Mouse (Mus musculus) heart, postnatal 0 days (tissue): ENCODE measurements around the gene Nqo1.

Experiments used
- CTCF ChIP-seq: IDR thresholded peaks from 2 replicates; pipeline ENCODE4 v1.5.1; 2016; ENCODE audit warnings: antibody characterized with exemption, control low read depth, low read depth
- EP300 ChIP-seq: IDR thresholded peaks from 2 replicates; pipeline ENCODE4 v1.6.1; 2016; ENCODE audit warnings: antibody characterized with exemption, low read depth

DNA sequence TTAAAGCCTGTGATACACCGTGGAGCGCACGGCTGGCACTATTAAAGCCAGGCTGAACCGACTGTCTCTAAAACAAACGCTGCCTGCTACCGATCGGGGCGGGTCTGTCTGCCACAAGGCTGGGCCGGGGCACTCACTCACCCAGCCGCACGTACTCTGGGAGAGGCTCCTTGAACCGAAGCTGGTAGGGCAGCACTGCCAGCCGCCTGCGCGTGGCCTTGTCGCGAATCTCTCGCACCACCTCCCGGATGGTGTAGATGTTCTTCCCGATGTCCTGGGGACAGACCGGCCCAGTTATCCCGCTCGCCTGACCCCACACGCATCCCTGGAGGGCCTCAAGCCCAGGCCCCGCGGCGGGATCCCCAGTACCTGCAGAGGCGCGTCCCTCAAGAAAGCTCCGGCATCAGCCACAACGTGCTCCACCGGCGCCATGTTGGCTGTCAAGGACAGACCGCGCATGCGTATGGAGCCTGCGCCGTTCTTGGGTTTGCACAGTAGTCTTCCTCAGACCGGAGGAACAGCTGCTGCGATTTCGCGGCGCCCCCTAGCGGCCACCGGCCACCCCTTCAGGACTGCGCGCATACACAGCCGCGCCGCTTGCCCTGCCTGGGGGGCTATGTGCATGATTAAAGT lies 21.7 kb upstream of the Nqo1 start, which contains the start of gene Nob1:
- TF ChIP-seq CTCF (peak; percentile 98), EP300 (no peak)
